In the genomic region with DNA sequence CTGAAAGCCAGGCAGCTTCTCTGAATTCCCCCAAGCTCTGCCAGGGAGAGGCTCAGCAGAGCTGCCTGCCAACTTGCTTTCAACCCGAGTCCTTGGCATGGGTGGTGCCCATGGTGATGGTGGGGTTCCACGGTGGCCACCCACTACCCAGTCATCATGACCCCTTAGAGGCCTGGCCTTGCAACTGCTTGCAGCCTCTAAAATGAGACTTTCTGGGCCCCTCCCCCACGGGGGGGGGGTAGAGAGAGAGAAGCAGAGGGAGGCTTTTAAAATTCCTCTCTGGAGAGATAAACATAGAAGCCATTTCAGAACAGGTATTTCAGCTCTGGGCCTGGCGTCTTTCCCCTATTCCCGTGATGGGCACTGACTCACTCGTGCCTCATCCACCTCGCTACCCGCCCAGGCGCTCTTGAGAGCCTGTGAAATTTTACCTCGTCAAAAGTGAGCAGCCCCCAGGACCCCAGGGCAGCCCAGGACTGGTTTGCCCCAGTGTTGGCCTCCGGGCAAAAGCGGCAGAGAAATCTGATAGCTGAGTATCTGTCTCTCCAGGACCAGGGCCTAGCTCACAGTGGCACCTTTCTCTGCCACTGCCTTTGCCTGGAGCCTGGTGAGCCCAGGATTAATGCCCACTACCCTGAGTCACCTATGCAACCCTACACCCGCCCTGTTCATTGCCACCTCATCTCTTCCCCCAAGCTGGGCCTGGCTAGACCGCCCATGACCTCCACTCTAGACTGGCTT, we compare ENCODE assay signal across 7 mouse cellular contexts. TPM values are rescaled to one million over a fixed set of nuclear protein-coding genes. Genes with fewer than 3 reads are reported as not detected.
DNase-seq lines count a peak whose midpoint lies in the region; ATAC-seq and TF ChIP-seq lines count a peak whose summit lies in the region.

No protein-coding gene starts in this region.

- no peaks in the 10 kb centered on the region for H3K27me3 ChIP-seq in heart, embryonic 12.5 days (replicated peaks)
- H3K27me3 ChIP-seq in kidney, postnatal 0 days (ENCODE audit: insufficient read depth, low read length): no peaks in the 10 kb centered on the region

- H3K4me3 ChIP-seq in heart, embryonic 12.5 days: peak overlapping the region; percentile 64
- peak overlapping the region; percentile 70 for H3K4me3 ChIP-seq in kidney, postnatal 0 days (replicated peaks; ENCODE audit: low read depth, low read length)

- WGBS in heart, embryonic 12.5 days: 16% methylated on average over 14 of the region's 14 CpGs
- 23% methylated on average over 14 of the region's 14 CpGs for WGBS in kidney, postnatal 0 days

- H3K9ac ChIP-seq in heart, embryonic 12.5 days: peak overlapping the region; percentile 87
- peak overlapping the region; percentile 77 for H3K9ac ChIP-seq in kidney, postnatal 0 days (ENCODE audit: low read depth, low read length)

- no peaks in the 10 kb centered on the region for H3K9me3 ChIP-seq in heart, embryonic 12.5 days (replicated peaks)
- H3K9me3 ChIP-seq in kidney, postnatal 0 days (replicated peaks; ENCODE audit: low read length): no peaks in the 10 kb centered on the region

- ATAC-seq in heart, embryonic 12.5 days (ENCODE audit: insufficient number of reproducible peaks, low FRiP score): no peak; the same call in 1 of the 2 replicates
- ATAC-seq in kidney, postnatal 0 days (replicated peaks; ENCODE audit: low FRiP score, low read depth): no peak; the same call in 1 of the 2 replicates
- ATAC-seq in megakaryocyte-erythroid progenitor cell, adult 5-6 weeks (replicated peaks; ENCODE audit: low FRiP score, low TSS enrichment, poor library complexity, severe bottlenecking): no peak

- H3K4me2 ChIP-seq in heart, embryonic 12.5 days: peak overlapping the region; percentile 93
- peak overlapping the region; percentile 85 for H3K4me2 ChIP-seq in kidney, postnatal 0 days (ENCODE audit: low read length)

- peak overlapping the region; percentile 91 for H3K27ac ChIP-seq in heart, embryonic 12.5 days (ENCODE audit: poor library complexity, severe bottlenecking)
- peak overlapping the region; percentile 96 for H3K27ac ChIP-seq in kidney, postnatal 0 days

- peaks cover 44% of the 10 kb centered on the region for H3K4me1 ChIP-seq in heart, embryonic 12.5 days (replicated peaks)
- H3K4me1 ChIP-seq in kidney, postnatal 0 days (replicated peaks; ENCODE audit: insufficient read depth, low read length): peaks cover 16% of the 10 kb centered on the region

- DNase-seq in 3T3-L1 (ENCODE audit: low read depth, low spot score): peak; percentile 71
- peak; percentile 50 for DNase-seq in Muller cell, postnatal 12 days (ENCODE audit: inconsistent ontology term)
- DNase-seq in kidney, postnatal 0 days (ENCODE audit: low spot score): peak; percentile 56
- peak; percentile 71 for DNase-seq in lung, postnatal 36 days
- DNase-seq in adrenal gland, postnatal 4 days (ENCODE audit: low spot score in 2 of 2): no peak

- TF ChIP-seq CTCF in kidney, postnatal 0 days (IDR thresholded peaks at IDR 0.05; ENCODE audit: low read depth): no peak

- peaks cover 25% of the 10 kb centered on the region for H3K36me3 ChIP-seq in heart, embryonic 12.5 days
- H3K36me3 ChIP-seq in kidney, postnatal 0 days (ENCODE audit: insufficient read depth, low read length): peaks cover 14% of the 10 kb centered on the region

RNA-seq across cellular contexts. Expression of gene Efna1, which starts 3.5 kb away (rescaled TPM):
- polyA plus RNA-seq in heart, embryonic 12.5 days (2016; fragmentation: Nextera tagmentation; extraction: Ambion mirVana): 27.0 and 31.0 TPM in 2 replicates
- 79.5 and 83.5 TPM in 2 replicates for polyA plus RNA-seq in kidney, postnatal 0 days (2015; fragmentation: Nextera tagmentation; extraction: Ambion mirVana)
- total RNA-seq in adrenal gland, postnatal 4 days (2021): 10 to 100 TPM; 32.1 to 35.2 TPM
- total RNA-seq in megakaryocyte-erythroid progenitor cell, adult 5-6 weeks (2014; fragmentation: Nextera tagmentation): not detected in 2 replicates
- not detected in 2 replicates for total RNA-seq in megakaryocyte-erythroid progenitor cell, adult 5-6 weeks (2017)

RNA-seq across cellular contexts. Expression of gene Slc50a1, which starts 7.1 kb away (rescaled TPM):
- polyA plus RNA-seq in heart, embryonic 12.5 days (2016; fragmentation: Nextera tagmentation; extraction: Ambion mirVana): 40.9 and 42.9 TPM in 2 replicates
- polyA plus RNA-seq in kidney, postnatal 0 days (2015; fragmentation: Nextera tagmentation; extraction: Ambion mirVana): 75.8 and 82.2 TPM in 2 replicates
- 10 to 100 TPM; 62.4 to 63.1 TPM for total RNA-seq in adrenal gland, postnatal 4 days (2021)
- total RNA-seq in megakaryocyte-erythroid progenitor cell, adult 5-6 weeks (2014; fragmentation: Nextera tagmentation): 35.4 and 66.5 TPM in 2 replicates
- total RNA-seq in megakaryocyte-erythroid progenitor cell, adult 5-6 weeks (2017): 31.4 and 50.3 TPM in 2 replicates

RNA-seq across cellular contexts. Expression of gene Dpm3, which starts 18.3 kb away (rescaled TPM):
- 65.1 and 79.2 TPM in 2 replicates for polyA plus RNA-seq in heart, embryonic 12.5 days (2016; fragmentation: Nextera tagmentation; extraction: Ambion mirVana)
- 148 and 182 TPM in 2 replicates for polyA plus RNA-seq in kidney, postnatal 0 days (2015; fragmentation: Nextera tagmentation; extraction: Ambion mirVana)
- total RNA-seq in adrenal gland, postnatal 4 days (2021): 100 to 1,000 TPM; 108 TPM
- total RNA-seq in megakaryocyte-erythroid progenitor cell, adult 5-6 weeks (2014; fragmentation: Nextera tagmentation): 44.2 and 75.7 TPM in 2 replicates
- total RNA-seq in megakaryocyte-erythroid progenitor cell, adult 5-6 weeks (2017): 30.1 and 90.9 TPM in 2 replicates

RNA-seq across cellular contexts. Expression of gene Trim46, which starts 31.3 kb away (rescaled TPM):
- polyA plus RNA-seq in heart, embryonic 12.5 days (2016; fragmentation: Nextera tagmentation; extraction: Ambion mirVana): 0.89 and 1.1 TPM in 2 replicates
- polyA plus RNA-seq in kidney, postnatal 0 days (2015; fragmentation: Nextera tagmentation; extraction: Ambion mirVana): 2.7 and 3.7 TPM in 2 replicates
- total RNA-seq in adrenal gland, postnatal 4 days (2021): 1 to 10 TPM; 3.4 to 4.9 TPM
- not detected in 2 replicates for total RNA-seq in megakaryocyte-erythroid progenitor cell, adult 5-6 weeks (2014; fragmentation: Nextera tagmentation)
- total RNA-seq in megakaryocyte-erythroid progenitor cell, adult 5-6 weeks (2017): not detected in 2 replicates

RNA-seq across cellular contexts. Expression of gene Krtcap2, which starts 31.7 kb away (rescaled TPM):
- polyA plus RNA-seq in heart, embryonic 12.5 days (2016; fragmentation: Nextera tagmentation; extraction: Ambion mirVana): 243 and 262 TPM in 2 replicates
- 328 and 371 TPM in 2 replicates for polyA plus RNA-seq in kidney, postnatal 0 days (2015; fragmentation: Nextera tagmentation; extraction: Ambion mirVana)
- total RNA-seq in adrenal gland, postnatal 4 days (2021): 100 to 1,000 TPM; 120 to 130 TPM
- total RNA-seq in megakaryocyte-erythroid progenitor cell, adult 5-6 weeks (2014; fragmentation: Nextera tagmentation): 127 and 147 TPM in 2 replicates
- 119 and 124 TPM in 2 replicates for total RNA-seq in megakaryocyte-erythroid progenitor cell, adult 5-6 weeks (2017)

Comparison
In these comparisons a context has a peak if more than half of its experiments do, and no peak if none do; other contexts are left out.
1. DNase-seq: peak in 3T3-L1 (single experiment), Muller cell, postnatal 12 days (single experiment), kidney, postnatal 0 days (single experiment) and lung, postnatal 36 days (single experiment); none in adrenal gland, postnatal 4 days (0 of 2).
2. RNA of gene Efna1, which starts 3.5 kb away (total RNA-seq): 32.1 to 35.2 TPM in adrenal gland, postnatal 4 days; not detected in megakaryocyte-erythroid progenitor cell, adult 5-6 weeks; every median in the first group is over 10 times any median in the second.